Mouse (Mus musculus): ENCODE measurements around the gene Mptx1.
"Not testable (repeated sequence)": the region's sequence is repeated elsewhere in the genome, so short reads cannot be mapped to it uniquely, and the experiment has no call there.

Mptx1 gene

GRCm38 (mm10) chr1:174330218-174330617, at the start of gene Mptx1:
TSS of gene Mptx1 (plus strand) at chr1:174330518.
- DNase-seq (ENCODE audit: low read depth, low spot score) = no peak

GRCm38 (mm10) chr1:174303162-174303561, 27.2 kb upstream of the Mptx1 start:
- no peak for DNase-seq (ENCODE audit: low read depth, low spot score)

GRCm38 (mm10) chr1:174317308-174317707, 13.0 kb upstream of the Mptx1 start:
- DNase-seq (ENCODE audit: low read depth, low spot score) = no peak

DNA sequence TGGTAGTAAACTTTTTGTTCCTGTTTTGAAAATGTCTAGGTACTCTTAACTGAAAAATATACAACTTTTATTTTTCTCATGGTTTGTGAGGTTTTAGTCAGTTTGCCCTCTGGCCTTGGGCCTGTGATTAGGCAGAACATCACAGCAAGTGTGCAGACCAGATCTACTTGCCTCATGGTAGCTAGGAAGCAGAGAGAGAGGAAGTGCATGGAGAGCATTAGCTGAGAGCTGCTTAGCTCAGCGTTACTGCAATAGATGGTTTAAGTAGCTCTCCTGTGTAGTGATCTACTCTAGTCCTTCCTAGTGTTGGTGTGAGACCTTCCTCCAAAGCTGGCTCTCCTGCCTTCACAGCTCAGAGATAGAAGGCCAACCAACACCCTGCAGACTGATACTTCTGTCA, 23.3 kb downstream of the Mptx1 start:
- DNase-seq (ENCODE audit: low read depth, low spot score) = not testable (repeated sequence)

- DNase-seq (ENCODE audit: low read depth, low spot score) = no peak
Measured at GRCm38 (mm10) chr1:174354640-174355039, 24.3 kb downstream of the Mptx1 start.

DNA sequence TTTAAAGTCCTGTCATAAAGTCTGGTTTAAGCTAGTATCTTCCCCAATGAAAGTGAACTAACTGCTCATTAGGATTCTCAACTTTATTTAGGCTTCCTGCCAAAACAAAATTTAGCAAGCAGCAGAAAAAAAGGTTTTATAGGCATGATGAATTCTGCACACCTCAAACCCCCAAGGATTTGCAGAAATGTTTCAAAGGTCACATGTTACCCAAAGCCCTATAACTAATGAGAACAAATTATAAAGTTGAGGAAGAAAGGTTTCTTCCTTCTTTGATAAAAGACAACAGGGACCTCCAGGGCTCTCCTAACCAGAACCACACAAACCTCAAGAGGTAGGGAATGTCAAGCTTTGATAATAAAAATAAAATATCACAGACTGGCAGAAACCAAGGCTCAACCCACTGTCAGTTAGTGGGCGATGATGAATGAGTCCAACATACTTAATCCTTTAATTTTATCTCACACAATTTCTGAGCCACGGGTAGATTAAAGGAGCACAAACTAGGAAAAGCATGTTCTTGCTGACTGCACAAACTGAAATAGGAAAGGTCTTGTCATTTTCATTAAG, 34.6 kb downstream of the Mptx1 start, which contains the start of gene Olfr417:
TSS of gene Olfr417 (plus strand) at position 241 of the 570 bp plus-strand sequence.
- DNase-seq (ENCODE audit: low read depth, low spot score) = no peak

DNA sequence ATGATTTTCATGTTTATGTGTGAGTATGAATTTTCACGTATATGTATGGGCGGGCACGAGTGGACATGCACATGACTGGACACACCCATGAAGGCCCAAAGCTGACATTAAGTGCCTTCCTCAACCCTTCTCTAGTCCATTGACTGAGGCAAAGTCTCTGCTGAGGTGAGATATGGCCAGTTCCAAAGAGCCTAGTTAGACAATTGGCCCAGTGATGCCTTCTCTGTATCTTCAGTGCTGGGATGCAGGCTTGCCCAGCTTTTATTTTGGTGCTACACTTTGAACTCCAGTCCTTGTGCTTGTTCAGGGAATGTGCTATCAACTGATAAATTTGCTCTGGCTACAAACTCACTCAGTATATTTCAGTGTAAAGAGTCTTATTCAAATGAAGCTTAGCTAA, 43.5 kb downstream of the Mptx1 start:
- no peak for DNase-seq (ENCODE audit: low read depth, low spot score)
